Mouse (Mus musculus) bone marrow, adult 2 months (tissue): ENCODE results near the gene Cfap77.
A peak's percentile ranks its signal among the peaks of the same experiment; 100 is the strongest.

ENCODE experiments used
- CTCF ChIP-seq: fragments of 200-500 bp; IDR thresholded peaks from 2 replicates; pipeline ENCODE4 v1.5.1; 2011; ENCODE audit warnings: low read length, control low read depth; ENCODE audit not compliant: control insufficient read depth, insufficient read depth
- POLR2A ChIP-seq: fragments of 200-500 bp; IDR thresholded peaks from 2 replicates; pipeline ENCODE4 v1.6.1; 2011; ENCODE audit warnings: low read depth, mild to moderate bottlenecking, control low read depth, low read length, borderline replicate concordance; ENCODE audit not compliant: control insufficient read depth

- peak; percentile 87 for TF ChIP-seq CTCF
- TF ChIP-seq POLR2A = no peak
Observed at GRCm38 (mm10) chr2:28976635-28977034, 78.2 kb downstream of the Cfap77 start.
